Mouse (Mus musculus) brain, embryonic 18.5 days (tissue): ENCODE results near the gene Lrrc1.

Experiments
- DNase-seq: peaks from one replicate; pipeline ENCODE4 v3.0.0-alpha.2; 2012; ENCODE audit warnings: low read depth, low spot score

Gene Lrrc1

GRCm38 (mm10) chr9:77463861-77464260 is 80.8 kb downstream of the Lrrc1 start:
- no peak for DNase-seq

- no peak for DNase-seq
Observed at GRCm38 (mm10) chr9:77463195-77463594, 81.5 kb downstream of the Lrrc1 start.

- DNase-seq: no peak
Observed at GRCm38 (mm10) chr9:77461371-77461915, 83.2 kb downstream of the Lrrc1 start.

DNA sequence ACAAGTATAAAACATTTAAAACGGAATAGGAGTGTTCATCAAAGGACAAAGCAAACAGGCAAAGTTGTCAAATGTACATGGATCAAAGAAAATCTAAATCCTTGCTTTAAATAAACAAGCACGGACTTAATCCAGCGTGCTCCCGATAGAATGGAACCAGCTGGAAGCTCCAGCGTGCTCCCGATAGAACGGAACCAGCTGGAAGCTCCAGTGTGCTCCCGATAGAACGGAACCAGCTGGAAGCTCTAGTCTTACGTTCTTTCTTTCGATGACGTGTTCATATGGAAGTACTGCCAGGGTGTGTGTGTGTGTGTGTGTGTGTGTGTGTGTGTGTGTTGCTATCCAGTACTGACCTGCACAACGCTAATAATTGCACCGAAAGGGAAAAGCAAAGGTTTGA is 84.3 kb downstream of the Lrrc1 start:
- DNase-seq: no peak

DNA sequence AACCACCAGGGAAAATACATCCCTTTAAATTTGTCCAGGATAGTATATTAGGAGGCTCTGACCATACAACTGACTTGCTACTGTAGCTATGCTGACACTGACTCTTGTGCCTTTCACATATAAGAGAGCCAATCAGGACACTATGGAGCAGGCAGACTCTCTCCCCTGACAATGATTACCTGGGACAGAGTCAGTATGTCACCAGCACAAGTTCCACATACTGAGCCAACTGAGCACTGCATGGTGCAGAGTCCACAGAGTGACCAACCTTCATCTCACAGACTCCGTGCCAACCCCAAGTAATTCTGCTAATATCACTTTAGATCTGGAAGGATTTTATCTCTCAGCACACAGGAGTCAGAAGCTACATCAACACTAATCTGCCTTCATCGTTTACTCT is 85.3 kb downstream of the Lrrc1 start:
- DNase-seq: no peak

DNA sequence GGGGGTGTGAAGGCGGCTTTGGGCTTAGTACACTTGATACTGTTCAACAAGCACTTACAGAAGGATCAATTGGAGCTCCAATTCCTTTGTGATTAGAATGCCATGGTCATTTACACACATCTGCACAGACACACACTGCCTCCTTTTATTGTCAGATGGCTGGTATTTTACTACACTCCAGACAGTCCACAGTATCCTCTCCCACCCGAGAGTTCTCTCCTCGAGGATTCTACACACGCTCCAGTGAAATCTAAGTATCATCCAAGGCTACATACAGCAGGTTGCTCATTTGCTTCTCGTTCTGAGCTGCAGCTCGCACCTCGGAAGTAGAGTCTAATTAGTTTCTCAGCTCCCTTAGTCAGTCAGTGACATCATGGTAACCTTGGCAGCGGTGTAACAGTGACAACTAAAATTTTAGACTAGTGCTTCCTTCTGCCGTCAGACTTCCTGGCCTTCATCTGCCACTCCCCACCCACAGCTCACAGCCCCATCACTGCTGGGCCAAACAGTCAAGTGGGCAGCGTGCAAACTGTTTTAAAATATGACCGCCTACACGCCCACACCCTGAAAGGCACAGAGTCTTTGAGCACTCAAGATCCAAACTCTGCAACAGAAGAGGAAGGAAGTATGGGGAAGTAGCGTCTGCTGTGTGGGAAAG is 88.4 kb downstream of the Lrrc1 start:
- DNase-seq: no peak

- no peak for DNase-seq
Observed at GRCm38 (mm10) chr9:77455439-77456168, 89.1 kb downstream of the Lrrc1 start.

DNA sequence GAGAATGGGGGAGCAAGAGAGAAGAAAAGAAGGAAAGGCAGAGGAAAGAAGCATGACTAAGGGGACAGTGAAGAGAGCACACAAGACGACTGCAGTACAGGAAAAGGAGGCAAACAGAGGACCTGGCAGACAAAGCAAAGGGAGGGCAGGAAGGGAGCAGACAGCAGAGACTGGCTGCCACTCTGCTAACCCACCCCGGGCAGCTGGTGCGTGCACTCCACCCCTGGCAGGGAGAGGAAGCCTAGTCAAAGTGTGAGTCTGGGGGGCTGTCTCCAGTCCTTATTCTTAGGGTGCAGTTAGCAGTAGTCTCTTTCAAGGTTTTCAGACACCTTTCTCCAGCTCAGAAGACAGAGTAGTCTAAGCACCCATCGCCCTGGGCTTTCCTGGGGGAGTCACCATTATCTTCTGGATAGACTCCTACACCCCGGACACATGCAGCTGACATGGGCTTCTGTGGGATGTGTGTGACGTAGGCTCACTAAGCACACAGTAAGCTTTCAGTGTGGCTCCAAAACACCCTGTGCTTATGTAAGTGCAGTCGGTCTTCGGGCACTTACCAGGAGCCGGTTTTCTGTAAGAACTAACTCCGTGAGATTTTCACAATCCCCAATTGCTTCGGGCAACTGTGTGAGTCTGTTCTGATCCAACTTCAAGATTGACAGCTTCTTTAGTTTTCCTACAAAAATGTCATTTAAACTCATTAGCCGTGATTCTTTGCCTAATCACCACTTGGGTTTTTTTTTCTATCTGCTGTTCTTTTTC is 92.4 kb downstream of the Lrrc1 start:
- no peak for DNase-seq

GRCm38 (mm10) chr9:77450447-77450846 is 94.2 kb downstream of the Lrrc1 start:
- no peak for DNase-seq

- DNase-seq: no peak
Observed at GRCm38 (mm10) chr9:77444876-77445275, 99.8 kb downstream of the Lrrc1 start.

DNA sequence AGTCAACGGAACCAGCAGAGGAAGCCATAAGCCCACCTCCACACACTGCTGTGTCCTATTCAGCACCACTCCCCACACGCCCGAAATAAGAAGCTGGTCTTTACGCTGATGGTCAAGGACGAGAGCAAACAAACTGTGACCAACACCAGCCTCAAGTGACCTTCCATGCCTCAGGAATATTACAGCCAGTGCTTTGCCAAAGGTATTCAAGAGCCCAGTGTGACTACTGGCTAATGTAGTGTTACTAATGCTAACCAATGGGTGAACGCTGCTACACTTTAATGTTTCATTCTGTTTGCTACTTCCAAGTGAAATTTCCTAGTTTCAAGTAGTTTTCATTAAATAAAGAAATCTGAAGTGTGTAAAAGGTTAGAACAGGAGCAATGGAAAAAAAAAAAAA is 105.3 kb downstream of the Lrrc1 start:
- DNase-seq: no peak

- peak; percentile 46 for DNase-seq
Observed at GRCm38 (mm10) chr9:77438836-77439271, 105.8 kb downstream of the Lrrc1 start.

- DNase-seq: no peak
Observed at GRCm38 (mm10) chr9:77437131-77437530, 107.5 kb downstream of the Lrrc1 start.

- no peak for DNase-seq
Observed at GRCm38 (mm10) chr9:77434965-77435364, 109.7 kb downstream of the Lrrc1 start.

- no peak for DNase-seq
Observed at GRCm38 (mm10) chr9:77433476-77433875, 111.2 kb downstream of the Lrrc1 start.

DNA sequence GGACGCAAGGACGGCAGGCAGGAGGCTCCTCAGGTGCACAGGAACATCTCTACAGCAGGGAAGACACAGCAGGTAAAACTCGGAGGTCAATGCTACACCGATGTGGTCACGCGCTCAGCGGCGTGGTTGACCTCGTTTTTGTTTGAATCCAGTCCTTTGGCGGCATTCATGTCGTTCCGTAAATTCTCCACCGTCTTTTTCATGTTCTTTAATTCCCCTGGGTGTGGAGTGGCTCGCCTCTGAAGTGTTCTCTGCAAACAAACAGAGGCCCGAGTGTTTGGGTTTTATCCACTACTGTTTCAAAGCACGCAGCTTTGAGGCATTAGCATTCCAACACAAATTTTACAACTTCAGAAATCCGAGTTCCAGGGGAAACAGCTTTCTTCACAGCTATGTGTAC is 112.6 kb downstream of the Lrrc1 start:
- no peak for DNase-seq

- no peak for DNase-seq
Observed at GRCm38 (mm10) chr9:77430413-77431087, 114.1 kb downstream of the Lrrc1 start.

DNA sequence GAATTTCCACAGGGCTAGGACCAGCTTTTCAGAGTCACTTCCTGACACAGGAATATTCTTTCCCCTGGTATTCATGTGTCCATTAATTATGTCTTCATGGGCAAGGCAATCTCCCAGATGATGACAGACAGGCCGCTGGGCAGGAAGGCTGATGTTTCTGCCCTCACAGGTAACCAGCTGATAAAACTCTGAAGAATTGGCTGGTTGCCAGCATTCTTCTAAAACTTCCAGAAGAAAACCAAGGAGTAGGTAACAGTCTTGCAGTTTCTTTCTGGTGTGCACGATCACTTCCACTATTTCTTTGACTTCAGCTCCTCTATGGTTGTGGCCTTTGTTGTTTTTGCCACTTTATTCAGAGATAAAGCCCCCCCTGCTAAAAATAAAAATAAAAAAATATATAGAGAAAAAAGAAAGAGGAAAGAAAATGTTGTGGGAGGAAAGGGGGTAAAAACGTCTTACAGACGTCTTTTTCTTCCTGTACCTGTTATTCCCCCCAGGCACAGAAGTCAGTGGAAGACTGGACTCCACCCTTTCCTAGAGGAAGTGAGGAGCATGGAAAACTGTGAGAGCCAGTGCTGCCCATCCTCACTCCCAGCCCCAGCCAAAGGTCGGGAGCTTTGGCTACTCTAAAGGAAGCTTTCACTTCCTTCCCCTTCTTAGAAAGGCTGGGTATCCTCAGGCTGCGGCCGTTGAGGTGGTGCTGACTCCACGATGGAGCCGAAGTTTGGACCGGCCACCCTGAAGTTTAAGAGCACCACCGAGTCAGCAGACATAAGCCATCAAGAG is 115.2 kb downstream of the Lrrc1 start:
- DNase-seq: no peak

DNA sequence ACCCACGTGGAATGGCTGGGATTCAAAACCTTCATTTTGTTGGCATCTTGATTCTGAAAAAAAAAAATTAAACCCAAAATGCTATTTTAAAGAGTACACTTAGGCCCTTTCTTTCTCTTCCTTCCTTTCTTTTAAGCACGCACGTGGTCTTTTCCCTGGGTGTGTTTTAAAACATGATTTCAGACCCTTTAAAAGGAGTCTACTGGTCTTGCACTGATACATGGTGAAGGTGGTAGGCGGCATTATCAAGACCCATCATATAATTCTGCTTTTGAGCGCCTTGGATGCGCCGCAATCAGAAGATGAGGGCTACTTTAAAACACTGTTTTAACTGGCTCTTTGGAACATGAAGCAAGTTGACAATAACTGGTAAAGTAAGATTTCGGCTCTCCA is 115.9 kb downstream of the Lrrc1 start:
- no peak for DNase-seq

DNA sequence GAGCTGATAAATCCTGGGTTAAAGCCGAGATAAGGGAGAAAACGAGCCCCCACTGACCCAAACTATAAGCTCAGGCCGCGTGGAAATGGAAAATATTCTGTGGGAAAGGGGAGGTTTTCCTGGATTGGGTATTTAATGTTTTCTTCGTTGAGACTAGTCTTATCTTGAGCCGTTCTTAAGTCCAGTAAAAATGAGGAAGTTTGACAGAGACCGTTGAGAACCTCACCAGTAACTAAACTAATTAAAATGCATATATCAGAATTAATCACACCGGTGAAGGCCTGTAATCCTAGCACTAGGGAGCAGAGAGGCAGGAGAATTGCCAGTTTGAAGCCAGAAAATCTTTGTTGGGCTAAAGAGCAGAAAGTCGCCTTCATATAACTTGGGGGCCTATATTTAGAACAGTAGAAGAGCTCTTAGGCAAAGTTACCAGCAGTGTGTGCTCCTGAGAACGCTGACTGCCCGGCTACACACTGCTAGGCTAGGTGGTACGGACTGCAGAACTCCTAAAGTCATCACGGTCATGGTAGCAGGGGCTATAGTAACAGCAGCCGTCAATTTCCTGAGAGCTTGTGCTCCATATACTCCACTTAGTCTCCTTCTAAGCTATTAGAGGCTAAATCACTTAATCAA is 116.4 kb downstream of the Lrrc1 start:
- DNase-seq: no peak
